Mouse (Mus musculus) limb, embryonic 12.5 days (tissue): Measurements from ENCODE around the gene Olfr844. TPM values are rescaled to one million over a fixed set of nuclear protein-coding genes. Genes with fewer than 3 reads are reported as not detected.

Source experiments
- ATAC-seq: fragments of 200-750 bp; cut with Nextera tagmentation; 2 replicates; pipeline ENCODE4 v1.8.0; 2017; ENCODE audit warnings: low read depth, moderate TSS enrichment; ENCODE audit not compliant: insufficient number of reproducible peaks, insufficient read depth, low FRiP score, low TSS enrichment
- H3K27ac ChIP-seq: fragments of 300-500 bp; sonication (generic); 2 replicates; pipeline ENCODE4 v1.5.1; 2016; ENCODE audit warnings: mild to moderate bottlenecking, moderate library complexity
- H3K27me3 ChIP-seq: fragments of 300-500 bp; sonication (generic); 2 replicates; pipeline ENCODE4 v1.6.1; 2016; ENCODE audit warnings: mild to moderate bottlenecking, moderate library complexity
- H3K36me3 ChIP-seq: fragments of 300-500 bp; sonication (generic); 2 replicates; pipeline ENCODE4 v1.6.1; 2016; ENCODE audit warnings: mild to moderate bottlenecking, moderate library complexity
- H3K4me1 ChIP-seq: fragments of 300-500 bp; sonication (generic); replicated peaks from 2 replicates; pipeline ENCODE4 v1.6.1; 2016
- H3K4me2 ChIP-seq: fragments of 300-500 bp; sonication (generic); 2 replicates; pipeline ENCODE4 v1.6.1; 2016; ENCODE audit warnings: mild to moderate bottlenecking, moderate library complexity
- H3K4me3 ChIP-seq: fragments of 300-500 bp; sonication (generic); replicated peaks from 2 replicates; pipeline ENCODE4 v1.5.1; 2016; ENCODE audit warnings: mild to moderate bottlenecking
- H3K9ac ChIP-seq: fragments of 300-500 bp; sonication (generic); replicated peaks from 2 replicates; pipeline ENCODE4 v1.6.1; 2016; ENCODE audit warnings: mild to moderate bottlenecking, moderate library complexity
- H3K9me3 ChIP-seq: fragments of 300-500 bp; sonication (generic); 2 replicates; pipeline ENCODE4 v1.6.1; 2016; ENCODE audit warnings: mild to moderate bottlenecking, moderate library complexity
- WGBS: fragments of 180-500 bp; shearing (Covaris S2); methylation state at CpG from one replicate; pipeline ENCODE4 v1.1.7; 2016; 5-methylcytosine and 5-hydroxymethylcytosine counted together
- polyA plus RNA-seq: library from polyadenylated mRNA; unstranded; fragments of >200 nt; fragmentation: Nextera tagmentation; extraction: Ambion mirVana; gene quantifications from 2 replicates; pipeline ENCODE4 v1.2.1, GENCODE M21; 2016

Olfr844 gene
- not detected in 2 replicates for polyA plus RNA-seq

DNA sequence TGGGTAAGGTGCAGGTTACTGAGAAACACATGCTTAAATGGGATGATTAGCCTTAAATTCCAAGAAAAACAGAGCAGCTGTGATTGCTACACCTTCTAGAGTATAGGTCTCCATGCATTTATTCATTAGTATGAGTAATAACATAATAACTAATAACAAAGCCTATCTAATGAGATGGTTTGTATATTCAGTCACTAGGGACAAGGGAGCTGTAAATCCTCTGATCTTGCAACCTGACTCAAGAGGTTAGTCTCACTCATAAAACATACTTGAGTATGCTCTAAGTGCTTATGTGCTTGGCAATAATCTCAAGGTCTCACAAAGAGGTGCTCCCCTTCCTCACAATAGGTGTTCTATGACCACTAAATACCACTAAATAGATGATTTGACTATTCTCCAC lies at the start of gene Olfr844:
TSS of gene Olfr844 (plus strand) at position 301 of the 400 bp plus-strand sequence.
- Histone ChIP-seq H3K4me2 (no peak within 1 kb of the TSS), H3K4me3 (no peak within 1 kb of the TSS), H3K4me1 (no peaks in the 10 kb centered on the region), H3K9ac (no peak within 1 kb of the TSS), H3K36me3 (no peaks in the 10 kb centered on the region), H3K27ac (no peak within 1 kb of the TSS), H3K9me3 (peaks cover 18% of the 10 kb centered on the region), H3K27me3 (no peaks in the 10 kb centered on the region)
- ATAC-seq: no peak

DNA sequence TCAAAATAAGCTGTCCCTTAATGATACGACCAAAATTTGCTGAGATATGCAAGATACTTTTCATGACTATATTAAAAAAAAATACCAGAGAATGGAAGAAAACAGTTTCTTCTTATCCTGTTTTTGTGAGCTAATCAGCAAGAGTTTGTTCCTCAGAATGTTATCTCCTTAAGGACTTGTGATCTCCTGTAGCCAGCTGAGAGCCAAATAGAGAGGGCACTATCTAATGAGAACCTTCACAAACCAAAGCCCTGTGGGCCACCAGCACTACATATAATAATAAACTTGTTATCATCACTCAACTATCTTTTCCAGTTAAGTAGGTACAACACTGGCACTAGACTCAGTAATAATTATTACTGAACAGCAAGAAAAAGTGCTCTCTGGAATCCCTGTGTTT lies 20.0 kb downstream of the Olfr844 start, which contains the start of gene Olfr845:
TSS of gene Olfr845 (plus strand) at position 301 of the 400 bp plus-strand sequence.
- H3K9me3 ChIP-seq: no peaks in the 10 kb centered on the region
- no peak within 1 kb of the TSS for H3K27ac ChIP-seq
- H3K9ac ChIP-seq: no peak within 1 kb of the TSS
- ATAC-seq: no peak
- no peak within 1 kb of the TSS for H3K4me2 ChIP-seq
- no peak within 1 kb of the TSS for H3K4me3 ChIP-seq
- no peaks in the 10 kb centered on the region for H3K4me1 ChIP-seq
- WGBS: 76% methylated on average over 1 of the region's 1 CpGs
- no peaks in the 10 kb centered on the region for H3K27me3 ChIP-seq
- no peaks in the 10 kb centered on the region for H3K36me3 ChIP-seq

DNA sequence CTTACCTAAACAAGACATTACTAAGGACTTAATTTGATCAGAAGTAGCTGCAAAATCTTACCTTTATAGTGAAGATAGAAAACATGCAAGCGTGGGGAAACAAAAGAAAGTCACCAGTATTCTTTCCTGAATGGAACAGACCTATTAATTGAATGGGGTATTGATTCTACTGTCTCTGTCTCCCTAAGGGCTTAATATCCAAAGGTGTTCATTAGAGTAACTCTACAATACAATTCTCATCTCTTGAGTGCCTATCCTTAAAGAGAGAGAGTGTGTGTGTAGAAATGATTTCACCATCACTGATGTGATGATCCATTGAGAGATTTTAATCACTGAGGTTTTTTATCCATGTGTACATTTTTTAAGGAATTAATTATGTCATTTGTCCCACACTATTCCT lies 47.8 kb downstream of the Olfr844 start, which contains the start of gene Olfr846:
TSS of gene Olfr846 (minus strand) at position 101 of the 400 bp plus-strand sequence.
- 68% methylated on average over 1 of the region's 1 CpGs for WGBS
- Histone ChIP-seq H3K27me3 (no peaks in the 10 kb centered on the region), H3K4me1 (no peaks in the 10 kb centered on the region), H3K36me3 (no peaks in the 10 kb centered on the region), H3K4me2 (no peak within 1 kb of the TSS), H3K4me3 (no peak within 1 kb of the TSS), H3K9ac (no peak within 1 kb of the TSS), H3K9me3 (peaks cover 14% of the 10 kb centered on the region; the same call in 1 of the 2 replicates), H3K27ac (no peak within 1 kb of the TSS)
- ATAC-seq: no peak

Other genes with a start within 250 kb of the Olfr844 start
- gene Olfr836, start 196.0 kb upstream of the Olfr844 start, polyA plus RNA-seq: not detected in 2 replicates
- not detected in 2 replicates for gene Olfr837, start 180.0 kb upstream of the Olfr844 start, polyA plus RNA-seq
- not detected in 2 replicates for gene Olfr839-ps1, start 139.0 kb upstream of the Olfr844 start, polyA plus RNA-seq
- not detected in 2 replicates for gene Olfr843, start 64.4 kb upstream of the Olfr844 start, polyA plus RNA-seq
- not detected in 2 replicates for gene Olfr845, start 20.1 kb downstream of the Olfr844 start, polyA plus RNA-seq
- not detected in 2 replicates for gene Olfr846, start 47.7 kb downstream of the Olfr844 start, polyA plus RNA-seq
- gene Olfr847, start 62.3 kb downstream of the Olfr844 start, polyA plus RNA-seq: not detected in 2 replicates
- not detected in 2 replicates for gene Olfr849, start 123.9 kb downstream of the Olfr844 start, polyA plus RNA-seq
- gene Olfr850, start 161.9 kb downstream of the Olfr844 start, polyA plus RNA-seq: not detected in 2 replicates
- not detected in 2 replicates for gene Olfr851, start 176.9 kb downstream of the Olfr844 start, polyA plus RNA-seq
- gene Olfr853, start 224.7 kb downstream of the Olfr844 start, polyA plus RNA-seq: not detected in 2 replicates